Mouse (Mus musculus): ENCODE data around the gene Dpy30.

Gene Dpy30

GRCm38 (mm10) chr17:74270205-74270604 is 53.5 kb downstream of the Dpy30 start:
- in situ Hi-C loops (cut with MboI; ENCODE audit: unreplicated experiment in 2 of 2): no loop called here

GRCm38 (mm10) chr17:74267415-74268180 is 56.1 kb downstream of the Dpy30 start:
- in situ Hi-C loops (cut with MboI; ENCODE audit: unreplicated experiment in 2 of 2): no loop called here

GRCm38 (mm10) chr17:74265636-74266035 is 58.1 kb downstream of the Dpy30 start:
- in situ Hi-C loops (cut with MboI; ENCODE audit: unreplicated experiment in 2 of 2): no loop called here

DNA sequence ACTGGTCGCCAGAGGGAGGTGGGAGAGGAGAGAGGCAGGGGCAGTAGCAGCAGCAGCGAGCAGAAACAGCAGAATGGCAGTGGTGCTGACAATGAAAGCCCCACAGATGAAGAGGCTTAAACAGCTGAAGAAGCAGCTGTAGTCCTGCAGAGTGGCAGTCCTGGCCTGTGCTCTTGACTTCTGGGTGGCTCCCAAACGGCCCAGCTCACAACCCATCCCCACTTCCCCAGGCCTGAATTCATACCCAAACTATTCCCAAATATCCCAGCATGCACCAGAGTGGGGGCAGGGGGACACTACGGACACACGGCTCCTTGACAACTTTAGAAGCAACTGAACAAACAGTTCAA is 58.6 kb downstream of the Dpy30 start:
- in situ Hi-C loops (cut with MboI; ENCODE audit: unreplicated experiment in 2 of 2): no loop called here

GRCm38 (mm10) chr17:74264333-74265155 is 59.2 kb downstream of the Dpy30 start:
- in situ Hi-C loops (cut with MboI; ENCODE audit: unreplicated experiment in 2 of 2): no loop called here

DNA sequence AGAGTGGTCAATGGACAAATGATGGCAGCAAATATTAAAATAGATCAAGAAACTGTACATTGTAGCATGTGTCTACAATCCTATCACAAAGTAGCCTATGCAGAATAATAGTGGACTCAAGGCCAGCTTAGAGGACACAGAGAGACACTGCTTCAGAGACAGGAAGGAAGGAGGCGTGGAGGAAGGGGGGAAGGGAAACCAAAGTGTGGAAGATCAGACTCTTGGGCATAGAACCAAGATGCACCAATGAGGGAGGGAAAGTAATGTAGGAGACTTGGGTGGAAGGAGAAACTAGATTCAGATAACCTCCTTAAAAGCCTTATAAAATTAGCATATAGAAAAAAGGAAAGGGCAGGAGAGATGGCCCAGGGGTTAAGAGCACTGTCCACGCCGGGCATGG is 61.3 kb downstream of the Dpy30 start:
- in situ Hi-C loops (cut with MboI; ENCODE audit: unreplicated experiment in 2 of 2): no loop called here
